Mouse (Mus musculus) monocyte, adult 5-6 weeks (primary cell): ENCODE results near the gene Nus1. TPM values are rescaled to one million over a fixed set of nuclear protein-coding genes. Genes with fewer than 3 reads are reported as not detected.

Source experiments
- total RNA-seq: library from RNA; stranded (forward); fragments of 200-1000, 200-491, 200-594 nt; gene quantifications from 3 replicates; pipeline ENCODE4 v1.2.3, GENCODE M21; 2017

The Nus1 gene
- total RNA-seq, 1 experiment from 2014 or later = 30.0 TPM

Other genes with a start within 250 kb of the Nus1 start
- gene Ros1, start 222.3 kb upstream of the Nus1 start, total RNA-seq = not detected in 3 replicates
- gene Dcbld1, start 183.9 kb upstream of the Nus1 start, total RNA-seq = 0.19 to 0.32 TPM in 2 of 3 replicates, not detected in the other
- not detected in 3 replicates for gene Gm26741, start 58.8 kb upstream of the Nus1 start, total RNA-seq
- 28.0 to 31.4 TPM (median 29.3 TPM) in 3 replicates for gene Gopc, start 35.4 kb upstream of the Nus1 start, total RNA-seq
- not detected in 3 replicates for gene Nepn, start 28.6 kb upstream of the Nus1 start, total RNA-seq